Mouse (Mus musculus) right cerebral cortex, postnatal 25 days (tissue): ENCODE data around the gene Pth1r.
"Not testable (repeated sequence)": the region's sequence is repeated elsewhere in the genome, so short reads cannot be mapped to it uniquely, and the experiment has no call there.

ENCODE experiments used
- DNase-seq: peaks from one replicate; pipeline ENCODE4 v3.0.0; 2022

Pth1r gene

DNA sequence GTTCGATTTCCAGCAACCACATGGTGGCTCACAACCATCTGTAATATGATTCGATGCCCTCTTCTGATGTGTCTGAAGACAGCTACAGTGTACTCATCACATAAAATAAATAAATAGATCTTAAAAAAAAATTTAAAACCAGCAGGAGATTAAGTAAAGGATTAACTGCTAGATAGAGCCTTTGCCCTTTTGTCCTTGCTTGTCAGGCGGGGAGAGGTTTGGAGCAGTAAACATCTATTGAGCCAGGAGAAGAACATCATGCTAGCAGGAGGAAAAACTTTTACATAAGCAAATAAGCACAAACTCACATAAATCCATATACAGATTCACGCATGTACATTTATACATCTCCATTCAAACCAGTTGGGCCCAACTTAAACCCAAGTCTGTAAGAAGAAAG is 34.4 kb downstream of the Pth1r start:
- DNase-seq = no peak

- no peak for DNase-seq
Measured at GRCm38 (mm10) chr9:110711996-110712395, 34.9 kb downstream of the Pth1r start.

- DNase-seq = no peak
Measured at GRCm38 (mm10) chr9:110711532-110711931, 35.4 kb downstream of the Pth1r start.

GRCm38 (mm10) chr9:110709640-110710258 is 37.2 kb downstream of the Pth1r start:
- DNase-seq = peak; percentile 81

DNA sequence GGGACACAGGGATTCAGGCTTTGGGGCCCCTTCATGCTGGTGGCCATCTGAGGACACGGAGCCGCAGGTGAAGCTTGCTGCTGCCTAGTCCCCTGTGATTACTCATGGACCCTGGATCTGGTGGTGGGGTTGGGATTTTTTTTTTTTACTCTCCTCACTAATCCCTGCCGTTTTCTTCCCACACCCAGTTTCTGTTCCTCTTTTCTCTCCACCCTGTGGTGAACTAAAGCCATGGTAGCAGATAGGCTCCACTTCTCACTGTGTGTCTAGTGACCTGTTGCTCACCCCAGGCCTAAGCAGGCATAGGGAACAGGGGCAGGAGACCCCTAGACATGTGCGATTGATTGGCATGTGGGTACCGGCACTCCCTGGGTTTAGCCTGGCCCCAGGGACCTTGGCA is 40.2 kb downstream of the Pth1r start:
- no peak for DNase-seq

GRCm38 (mm10) chr9:110703951-110704350 is 43.0 kb downstream of the Pth1r start:
- no peak for DNase-seq

DNA sequence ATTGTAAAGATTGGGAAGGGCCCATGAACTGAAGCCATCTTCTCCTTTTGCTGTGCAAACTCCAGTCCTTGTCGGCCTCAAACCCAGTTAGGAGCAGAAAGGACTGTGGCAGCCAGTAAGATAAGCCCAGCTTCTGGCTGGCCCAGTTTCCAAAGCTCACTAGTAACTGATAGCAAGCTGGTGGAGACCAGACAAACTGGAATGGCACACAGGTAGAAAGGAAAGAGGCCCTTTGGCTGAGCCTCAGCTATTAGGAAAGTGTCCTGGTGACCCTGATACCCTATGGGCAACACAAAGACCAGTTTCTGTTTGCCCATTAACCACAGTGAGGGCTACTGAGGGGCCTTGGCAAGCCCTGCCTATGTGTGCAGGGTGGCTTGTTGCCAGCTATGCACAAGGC is 44.1 kb downstream of the Pth1r start:
- no peak for DNase-seq

GRCm38 (mm10) chr9:110701114-110702032 is 45.6 kb downstream of the Pth1r start:
- no peak for DNase-seq

- no peak for DNase-seq
Measured at GRCm38 (mm10) chr9:110699574-110699973, 47.4 kb downstream of the Pth1r start.

GRCm38 (mm10) chr9:110697465-110697864 is 49.5 kb downstream of the Pth1r start:
- DNase-seq = no peak

DNA sequence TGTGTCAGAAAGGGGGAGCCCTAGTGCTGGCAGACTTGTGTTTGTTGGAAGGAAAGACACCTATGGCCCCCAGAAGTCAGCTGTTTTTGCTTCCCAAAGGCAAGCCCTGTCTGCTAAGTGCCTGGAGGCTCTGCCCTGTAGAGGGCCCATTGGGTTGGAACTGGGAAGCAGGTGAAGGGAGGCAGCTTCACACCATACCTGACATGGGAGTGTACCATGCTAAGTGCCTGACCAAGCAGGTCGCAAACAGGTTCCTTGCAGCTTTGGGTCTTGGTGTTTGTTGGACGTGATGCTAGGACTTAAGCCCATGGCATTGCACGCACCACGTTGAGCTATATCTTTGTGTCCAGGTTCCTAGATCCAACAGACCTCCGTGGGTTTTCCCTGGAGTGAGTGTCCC is 50.5 kb downstream of the Pth1r start:
- no peak for DNase-seq

DNA sequence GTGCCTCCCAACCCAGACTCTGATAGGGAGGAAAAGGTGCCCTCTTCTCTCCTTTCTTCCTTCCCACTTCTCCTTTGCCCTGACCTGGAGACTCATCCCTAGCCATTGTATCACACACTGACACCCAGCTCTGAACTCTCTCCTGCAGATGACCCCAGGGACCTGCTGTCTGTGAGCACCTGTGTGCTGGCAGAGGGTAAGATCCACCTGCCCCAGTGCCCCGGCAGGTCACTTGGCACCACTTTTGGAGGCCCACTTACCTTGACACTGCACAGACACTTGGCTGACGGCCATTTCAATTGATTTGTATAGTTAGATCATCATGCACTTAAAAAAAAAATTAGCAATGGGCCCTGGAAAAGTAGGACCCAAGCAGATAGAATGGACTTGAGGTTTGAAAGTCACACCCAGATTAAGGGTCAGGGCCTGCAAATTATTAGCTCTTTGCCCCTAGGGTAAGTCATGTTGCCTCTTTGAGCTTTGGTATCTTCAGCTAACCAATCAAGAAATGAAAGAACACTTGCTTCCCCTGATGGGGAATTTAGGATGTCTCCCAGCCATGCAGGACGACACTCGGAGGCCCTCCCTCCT is 51.7 kb downstream of the Pth1r start:
- DNase-seq = no peak

GRCm38 (mm10) chr9:110689261-110689779 is 57.6 kb downstream of the Pth1r start:
- DNase-seq = no peak

DNA sequence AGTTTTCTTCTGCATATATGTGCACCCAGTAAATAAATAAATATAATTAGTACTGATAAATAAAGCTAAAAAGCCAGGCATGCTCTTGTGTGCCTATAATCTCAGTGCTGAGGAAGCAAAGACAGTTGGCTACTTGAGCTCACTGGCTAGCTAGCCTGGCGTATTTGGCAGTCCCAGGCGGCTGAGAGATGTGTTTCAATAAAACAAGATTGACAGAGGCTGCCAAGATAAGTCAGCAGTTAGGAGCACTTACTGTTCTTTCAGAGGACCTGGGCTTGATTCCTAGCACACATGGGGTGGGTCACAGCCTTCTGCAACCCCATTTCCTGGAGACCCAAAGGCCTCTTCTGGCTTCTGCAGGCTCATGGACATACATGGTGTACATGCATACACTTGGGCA is 59.1 kb downstream of the Pth1r start:
- DNase-seq = no peak

DNA sequence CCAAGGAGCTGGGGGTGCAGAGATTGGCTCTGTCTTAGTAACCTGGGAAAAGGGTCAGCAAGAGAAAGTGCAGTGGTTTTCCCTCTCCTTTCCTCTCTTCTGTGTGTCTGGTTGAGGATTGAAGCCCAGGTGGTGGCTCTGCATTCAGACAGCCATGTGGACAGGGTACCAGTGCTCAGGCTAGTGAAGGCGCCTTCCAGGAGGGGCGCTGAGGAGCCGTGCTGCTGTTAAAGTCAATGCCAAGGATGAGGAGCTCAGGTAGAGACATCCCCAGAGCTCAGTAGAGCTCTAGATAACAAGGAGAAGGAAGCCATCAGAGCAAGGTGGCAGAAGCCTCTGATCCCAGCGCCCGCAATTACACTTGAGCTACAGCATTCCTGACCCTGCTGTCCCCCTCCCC is 59.9 kb downstream of the Pth1r start:
- no peak for DNase-seq

- no peak for DNase-seq
Measured at GRCm38 (mm10) chr9:110686472-110686871, 60.5 kb downstream of the Pth1r start.

GRCm38 (mm10) chr9:110685591-110685990 is 61.4 kb downstream of the Pth1r start:
- no peak for DNase-seq

- DNase-seq = no peak
Measured at GRCm38 (mm10) chr9:110685187-110685586, 61.8 kb downstream of the Pth1r start.

GRCm38 (mm10) chr9:110684100-110684831 is 62.7 kb downstream of the Pth1r start:
- peak; percentile 54 for DNase-seq

DNA sequence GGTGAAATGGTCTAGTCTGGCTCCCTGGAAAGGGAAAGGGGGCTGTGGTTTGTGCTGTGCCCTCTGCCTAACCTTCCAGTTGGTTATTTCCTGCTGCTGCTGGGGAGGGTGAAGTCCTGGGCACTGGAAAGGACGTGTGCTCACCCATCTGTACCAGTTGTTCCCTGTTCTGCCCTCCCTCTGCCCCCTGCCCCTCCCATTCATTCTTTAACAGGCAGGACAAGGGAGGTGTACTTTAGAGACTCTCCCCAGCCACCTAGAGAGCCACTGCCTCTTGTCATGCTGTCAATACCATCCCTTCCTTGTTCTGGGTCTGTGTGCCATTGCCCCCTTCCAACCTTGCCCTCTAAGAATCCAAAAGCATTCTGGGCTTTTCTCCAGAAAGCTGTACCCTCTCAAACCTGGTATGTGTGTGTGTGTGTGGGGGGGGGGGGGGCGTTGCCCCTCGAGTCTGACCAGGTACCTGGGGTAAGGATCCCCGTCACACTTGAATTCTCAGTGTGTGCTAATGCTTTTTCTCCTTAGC is 63.3 kb downstream of the Pth1r start:
- DNase-seq = no peak

DNA sequence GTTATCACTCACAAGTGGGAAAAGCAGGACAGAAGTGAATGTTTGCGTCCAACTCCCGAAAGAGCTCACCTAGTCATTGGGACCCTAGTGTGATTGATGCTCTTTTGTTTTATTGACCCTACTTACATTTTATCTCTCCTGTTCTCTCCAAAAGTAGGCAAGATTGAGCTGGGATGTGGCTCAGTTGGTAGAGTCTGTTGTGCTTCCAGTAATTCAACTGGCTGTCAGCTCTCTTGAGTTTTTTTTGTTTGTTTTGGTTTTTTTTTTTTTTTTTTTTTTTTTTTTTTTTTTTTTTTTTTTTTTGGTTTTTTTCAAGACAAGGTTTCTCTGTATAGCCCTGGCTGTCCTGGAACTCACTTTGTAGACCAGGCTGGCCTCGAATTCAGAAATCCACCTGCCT is 64.2 kb downstream of the Pth1r start:
- DNase-seq = not testable (repeated sequence)

DNA sequence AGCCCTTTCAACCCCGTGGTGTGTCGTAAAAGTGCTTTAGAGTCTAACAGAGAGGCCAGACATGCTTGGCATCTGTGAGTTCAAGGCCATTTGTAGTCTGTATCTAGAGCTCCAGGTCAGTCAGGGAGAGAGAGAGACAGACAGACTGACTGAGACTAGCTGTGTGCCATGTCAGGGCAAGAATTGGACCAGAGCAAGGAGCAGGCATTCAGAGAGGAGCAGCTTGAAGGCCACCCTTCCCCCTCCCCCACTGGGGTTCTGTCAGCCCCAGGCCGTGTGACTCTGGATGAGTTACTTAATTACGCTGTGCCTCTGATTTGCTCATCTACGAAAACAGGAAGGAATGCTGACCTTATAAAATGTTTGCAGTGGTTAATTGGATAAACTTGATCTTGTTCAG is 64.7 kb downstream of the Pth1r start:
- no peak for DNase-seq

- peak; percentile 31 for DNase-seq
Measured at GRCm38 (mm10) chr9:110681817-110682216, 65.1 kb downstream of the Pth1r start.
